Mouse (Mus musculus) heart, adult 8-10 months (tissue): Measurements from ENCODE around the gene Parp3. TPM values are rescaled to one million over a fixed set of nuclear protein-coding genes. Genes with fewer than 3 reads are reported as not detected.
A peak's percentile ranks its signal among the peaks of the same experiment; 100 is the strongest.

Experiments
- DNase-seq: peaks from one replicate; pipeline ENCODE4 v3.0.0; 2022; ENCODE audit warnings: low spot score
- total RNA-seq, 4 experiments: library from RNA; stranded (reverse); gene quantifications; 2 replicates each; pipeline ENCODE4 v1.2.4; 2022

The Parp3 gene
- total RNA-seq, 4 experiments from 2014 or later: 32.5 to 56.0 (median 41.7) TPM

- no peak for DNase-seq
These were observed 19.6 kb downstream of the Parp3 start for GRCm38 (mm10) chr9:106457163-106457559.

- no peak for DNase-seq
These were observed 20.2 kb downstream of the Parp3 start for GRCm38 (mm10) chr9:106456325-106457162.

GRCm38 (mm10) chr9:106454888-106455681 lies 21.7 kb downstream of the Parp3 start:
- DNase-seq: no peak

GRCm38 (mm10) chr9:106454071-106454761 lies 22.5 kb downstream of the Parp3 start:
- no peak for DNase-seq

GRCm38 (mm10) chr9:106453271-106454070 lies 23.3 kb downstream of the Parp3 start, which contains the start of gene Pcbp4:
Gene Pcbp4 (plus strand): TSS chr9:106453291.
- DNase-seq: no peak

GRCm38 (mm10) chr9:106452821-106453220 lies 23.9 kb downstream of the Parp3 start:
- DNase-seq: no peak

GRCm38 (mm10) chr9:106452351-106452750 lies 24.4 kb downstream of the Parp3 start:
- DNase-seq: no peak

- DNase-seq: no peak
These were observed 24.9 kb downstream of the Parp3 start for GRCm38 (mm10) chr9:106451899-106452298.

GRCm38 (mm10) chr9:106451298-106451697 lies 25.5 kb downstream of the Parp3 start:
- DNase-seq: no peak

- no peak for DNase-seq
These were observed 26.1 kb downstream of the Parp3 start for GRCm38 (mm10) chr9:106450661-106451060.

GRCm38 (mm10) chr9:106449947-106450346 lies 26.8 kb downstream of the Parp3 start:
- DNase-seq: no peak

- peak; percentile 80 for DNase-seq
These were observed 28.2 kb downstream of the Parp3 start for GRCm38 (mm10) chr9:106448498-106449031.

- DNase-seq: no peak
These were observed 28.8 kb downstream of the Parp3 start for GRCm38 (mm10) chr9:106447951-106448350.

- DNase-seq: peak; percentile 95
These were observed 29.4 kb downstream of the Parp3 start, which contains the start of the genes Abhd14b and Abhd14a for GRCm38 (mm10) chr9:106447348-106447747. Gene Abhd14b (plus strand): TSS chr9:106447459. Gene Abhd14a (minus strand): TSS chr9:106447678.

- no peak for DNase-seq
These were observed 31.9 kb downstream of the Parp3 start for GRCm38 (mm10) chr9:106444836-106445235.

GRCm38 (mm10) chr9:106442680-106443079 lies 34.1 kb downstream of the Parp3 start:
- DNase-seq: no peak

- DNase-seq: no peak
These were observed 40.2 kb downstream of the Parp3 start for GRCm38 (mm10) chr9:106436566-106436965.

- DNase-seq: no peak
These were observed 43.4 kb downstream of the Parp3 start for GRCm38 (mm10) chr9:106433389-106433788.

- no peak for DNase-seq
These were observed 46.8 kb downstream of the Parp3 start for GRCm38 (mm10) chr9:106430015-106430264.

GRCm38 (mm10) chr9:106429221-106430014 lies 47.3 kb downstream of the Parp3 start, which contains the start of gene Rpl29:
Gene Rpl29 (plus strand): TSS chr9:106429454.
- DNase-seq: peak; percentile 97
